Mouse (Mus musculus): ENCODE data around the gene Tsc22d2.

- TF ChIP-seq CTCF (IDR thresholded peaks at IDR 0.05; ENCODE audit: low read depth) (no peak), EP300 (IDR thresholded peaks at IDR 0.05; ENCODE audit: low read depth) (no peak)
Measured at GRCm38 (mm10) chr3:58503720-58504333, 89.3 kb downstream of the Tsc22d2 start.

Measured in heart, postnatal 0 days (tissue).